Mouse (Mus musculus): ENCODE measurements around the gene Kmt2e.

DNA sequence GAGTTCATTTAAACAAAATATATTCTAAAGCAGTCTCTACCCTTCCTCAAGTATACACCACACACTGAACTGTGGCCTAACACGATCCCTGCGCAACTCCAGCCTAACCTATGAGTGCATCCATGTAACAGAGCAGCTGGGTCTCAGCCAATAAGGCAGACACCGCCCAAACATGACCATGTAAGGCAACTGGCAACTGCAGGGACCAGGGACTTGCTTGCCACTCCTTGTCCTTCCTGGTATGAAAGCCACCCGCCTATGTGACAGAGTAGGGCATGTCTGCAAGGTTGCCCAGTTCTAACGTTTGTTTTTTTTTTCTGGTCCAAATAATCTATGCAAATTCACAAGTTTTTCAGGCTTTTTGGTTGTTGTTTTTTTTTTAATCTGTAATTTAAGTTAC is 117.4 kb downstream of the Kmt2e start:
- TF ChIP-seq CTCF (IDR thresholded peaks at IDR 0.05; ENCODE audit: control insufficient read depth, insufficient read depth, insufficient replicate concordance, low read depth, low read length) (no peak), POLR2A (IDR thresholded peaks at IDR 0.05; ENCODE audit: control insufficient read depth, low read depth, low read length) (no peak)
